Mouse (Mus musculus): Measurements from ENCODE around the gene P2rx4. TPM values are rescaled to one million over a fixed set of nuclear protein-coding genes. Genes with fewer than 3 reads are reported as not detected.

P2rx4 gene
- polyA plus RNA-seq, 1 experiment from 2014 or later, result 17.5 TPM

DNA sequence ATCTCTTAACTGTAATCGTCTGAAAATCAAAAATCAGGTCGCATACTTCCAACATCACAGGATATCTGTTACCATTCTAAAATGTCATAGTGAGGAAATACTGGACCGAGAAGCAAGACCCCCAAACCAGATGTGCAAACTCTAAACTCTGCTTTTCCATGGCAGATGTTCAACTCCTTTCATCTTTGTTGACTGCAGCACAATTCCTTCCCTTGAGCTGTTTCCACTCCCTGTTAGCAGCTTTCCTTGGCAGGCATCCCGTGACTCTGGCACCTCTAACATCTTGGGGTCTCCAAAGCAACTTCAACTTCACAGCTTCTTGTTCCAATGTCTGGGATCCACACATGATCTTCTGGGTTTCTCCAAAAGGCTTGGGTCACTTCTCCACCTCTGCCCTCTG lies 20.0 kb upstream of the P2rx4 start:
- H3K9me3 ChIP-seq (replicated peaks), result 0 out of 2 replicates have a peak, but pooled peaks cover 5% of the 10 kb centered on the region
- no peak overlapping the region for H3K27ac ChIP-seq (ENCODE audit: poor library complexity, severe bottlenecking)
- H3K36me3 ChIP-seq, result no peaks in the 10 kb centered on the region
- no peak overlapping the region for H3K9ac ChIP-seq
- H3K4me2 ChIP-seq, result no peak overlapping the region
- H3K4me3 ChIP-seq, result no peak overlapping the region
- no peaks in the 10 kb centered on the region for H3K4me1 ChIP-seq (replicated peaks)
- H3K27me3 ChIP-seq (replicated peaks), result no peaks in the 10 kb centered on the region
- no peak for ATAC-seq (ENCODE audit: insufficient number of reproducible peaks, low FRiP score)
- 73% methylated on average over 4 of the region's 4 CpGs for WGBS

- 87% methylated on average over 7 of the region's 7 CpGs for WGBS
- Histone ChIP-seq H3K4me2 (no peak overlapping the region), H3K9me3 (replicated peaks) (0 out of 2 replicates have a peak, but pooled peaks cover 5% of the 10 kb centered on the region), H3K9ac (no peak overlapping the region), H3K27me3 (replicated peaks) (no peaks in the 10 kb centered on the region), H3K4me1 (replicated peaks) (0 out of 2 replicates have a peak, but pooled peaks cover 3% of the 10 kb centered on the region), H3K27ac (ENCODE audit: poor library complexity, severe bottlenecking) (no peak overlapping the region), H3K4me3 (no peak overlapping the region), H3K36me3 (no peaks in the 10 kb centered on the region)
- no peak for ATAC-seq (ENCODE audit: insufficient number of reproducible peaks, low FRiP score)
Measured at GRCm38 (mm10) chr5:122689153-122689552, 18.2 kb upstream of the P2rx4 start.

- no peaks in the 10 kb centered on the region for H3K36me3 ChIP-seq
- no peak for ATAC-seq (ENCODE audit: insufficient number of reproducible peaks, low FRiP score)
- WGBS, result 56% methylated on average over 6 of the region's 6 CpGs
- no peak overlapping the region for H3K9ac ChIP-seq
- no peak overlapping the region for H3K4me3 ChIP-seq
- no peak overlapping the region for H3K4me2 ChIP-seq
- no peak overlapping the region for H3K27ac ChIP-seq (ENCODE audit: poor library complexity, severe bottlenecking)
- H3K27me3 ChIP-seq (replicated peaks), result no peaks in the 10 kb centered on the region
- H3K9me3 ChIP-seq (replicated peaks), result 0 out of 2 replicates have a peak, but pooled peaks cover 5% of the 10 kb centered on the region
- H3K4me1 ChIP-seq (replicated peaks), result 0 out of 2 replicates have a peak, but pooled peaks cover 3% of the 10 kb centered on the region
Measured at GRCm38 (mm10) chr5:122690486-122690885, 16.9 kb upstream of the P2rx4 start.

DNA sequence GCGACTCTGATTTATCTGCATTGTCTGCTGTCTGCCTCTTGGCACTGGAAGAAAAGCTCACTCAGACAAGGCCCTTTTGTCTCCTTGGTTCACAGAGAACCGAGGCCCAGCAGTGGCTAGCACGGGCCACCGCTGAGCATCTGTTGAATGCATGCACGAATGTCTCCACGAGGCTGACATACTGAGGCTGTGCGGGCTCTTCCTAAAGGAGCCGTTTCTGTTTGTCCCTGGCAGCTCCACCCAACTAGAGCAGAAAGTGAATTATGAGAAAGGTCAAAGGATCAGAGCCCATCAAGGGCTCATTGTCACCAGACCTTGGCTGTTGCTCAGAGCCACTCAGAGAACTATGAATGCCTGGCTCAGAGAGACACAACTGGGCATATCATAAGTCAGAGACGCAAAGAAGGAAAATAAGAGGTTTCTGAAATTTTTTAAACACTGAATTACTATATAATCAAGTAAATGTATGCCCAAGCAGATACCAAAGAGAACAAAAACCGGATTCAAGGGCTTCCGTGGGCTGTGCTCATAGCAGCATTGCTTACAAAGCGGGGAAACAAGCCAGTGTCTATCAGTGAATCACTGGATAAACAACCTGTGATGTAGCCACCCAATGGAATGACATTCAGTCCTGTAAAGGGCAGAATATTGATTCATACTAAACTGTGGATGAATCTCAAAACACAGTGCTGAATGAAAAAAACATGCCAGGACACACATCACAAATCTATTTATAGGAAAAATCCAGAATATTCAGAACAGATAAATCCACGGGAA lies 13.7 kb upstream of the P2rx4 start:
- H3K4me3 ChIP-seq, result no peak overlapping the region
- H3K36me3 ChIP-seq, result no peaks in the 10 kb centered on the region
- H3K27me3 ChIP-seq (replicated peaks), result no peaks in the 10 kb centered on the region
- no peak overlapping the region for H3K4me2 ChIP-seq
- WGBS, result 51% methylated on average over 13 of the region's 13 CpGs
- H3K9me3 ChIP-seq (replicated peaks), result 0 out of 2 replicates have a peak, but pooled peaks cover 5% of the 10 kb centered on the region
- ATAC-seq (ENCODE audit: insufficient number of reproducible peaks, low FRiP score), result no peak
- 0 out of 2 replicates have a peak, but pooled peaks cover 11% of the 10 kb centered on the region for H3K4me1 ChIP-seq (replicated peaks)
- H3K9ac ChIP-seq, result peak overlapping the region; percentile 25; the same call in 1 of the 2 replicates
- no peak overlapping the region for H3K27ac ChIP-seq (ENCODE audit: poor library complexity, severe bottlenecking)

- no peak for ATAC-seq (ENCODE audit: insufficient number of reproducible peaks, low FRiP score)
- Histone ChIP-seq H3K9ac (no peak overlapping the region), H3K27me3 (replicated peaks) (no peaks in the 10 kb centered on the region), H3K4me2 (no peak overlapping the region), H3K4me1 (replicated peaks) (0 out of 2 replicates have a peak, but pooled peaks cover 11% of the 10 kb centered on the region), H3K27ac (ENCODE audit: poor library complexity, severe bottlenecking) (no peak overlapping the region), H3K9me3 (replicated peaks) (0 out of 2 replicates have a peak, but pooled peaks cover 5% of the 10 kb centered on the region), H3K36me3 (no peaks in the 10 kb centered on the region), H3K4me3 (no peak overlapping the region)
- 84% methylated on average over 8 of the region's 8 CpGs for WGBS
Measured at GRCm38 (mm10) chr5:122695516-122695915, 11.8 kb upstream of the P2rx4 start.

DNA sequence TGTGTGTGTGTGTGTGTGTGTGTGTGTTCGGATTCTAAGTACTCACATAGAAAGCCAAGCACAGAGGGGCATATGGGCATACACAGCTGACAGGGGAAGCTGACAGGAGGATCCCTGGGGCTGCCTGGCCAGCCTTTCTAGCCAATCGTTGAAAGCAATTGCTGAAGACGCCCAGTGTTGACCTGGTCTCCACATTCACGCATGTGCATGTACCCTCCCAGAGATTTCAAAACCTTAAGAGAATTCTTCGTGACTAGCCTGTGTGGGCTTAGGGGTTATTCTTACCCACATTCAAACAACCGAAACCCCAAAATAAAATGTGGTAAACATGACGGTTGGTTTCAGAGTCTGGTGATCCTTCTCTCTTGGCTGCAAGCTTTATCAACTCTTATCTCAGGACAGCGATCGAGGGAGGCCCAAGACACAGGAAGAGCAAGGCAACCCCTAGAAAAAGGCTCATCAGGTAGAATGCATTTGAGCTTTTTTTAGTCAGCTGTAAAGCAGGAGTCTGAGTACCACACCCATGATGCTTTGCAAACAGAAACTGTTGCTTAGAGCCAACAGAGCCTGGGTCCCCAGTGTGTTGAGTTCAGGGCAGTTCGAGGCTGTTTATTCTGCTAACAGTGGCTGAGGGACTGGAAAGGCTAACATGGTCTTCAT lies 9.2 kb upstream of the P2rx4 start:
- WGBS, result 58% methylated on average over 10 of the region's 10 CpGs

GRCm38 (mm10) chr5:122698701-122699060 lies 8.7 kb upstream of the P2rx4 start:
- Histone ChIP-seq H3K4me1 (replicated peaks) (0 out of 2 replicates have a peak, but pooled peaks cover 8% of the 10 kb centered on the region), H3K4me2 (no peak overlapping the region), H3K9ac (no peak overlapping the region), H3K4me3 (no peak overlapping the region), H3K36me3 (no peaks in the 10 kb centered on the region), H3K9me3 (replicated peaks) (no peaks in the 10 kb centered on the region), H3K27me3 (replicated peaks) (no peaks in the 10 kb centered on the region), H3K27ac (ENCODE audit: poor library complexity, severe bottlenecking) (no peak overlapping the region)
- 74% methylated on average over 9 of the region's 9 CpGs for whole genome bisulfite sequencing
- no peak for ATAC-seq (ENCODE audit: insufficient number of reproducible peaks, low FRiP score)

More for the DNA sequence above, 9.2 kb upstream of the P2rx4 start:
- Histone ChIP-seq H3K27me3 (replicated peaks) (no peaks in the 10 kb centered on the region), H3K9me3 (replicated peaks) (no peaks in the 10 kb centered on the region), H3K4me1 (replicated peaks) (0 out of 2 replicates have a peak, but pooled peaks cover 11% of the 10 kb centered on the region), H3K36me3 (no peaks in the 10 kb centered on the region), H3K27ac (ENCODE audit: poor library complexity, severe bottlenecking) (no peak overlapping the region), H3K4me3 (no peak overlapping the region), H3K9ac (no peak overlapping the region), H3K4me2 (no peak overlapping the region)
- ATAC-seq (ENCODE audit: insufficient number of reproducible peaks, low FRiP score), result no peak

DNA sequence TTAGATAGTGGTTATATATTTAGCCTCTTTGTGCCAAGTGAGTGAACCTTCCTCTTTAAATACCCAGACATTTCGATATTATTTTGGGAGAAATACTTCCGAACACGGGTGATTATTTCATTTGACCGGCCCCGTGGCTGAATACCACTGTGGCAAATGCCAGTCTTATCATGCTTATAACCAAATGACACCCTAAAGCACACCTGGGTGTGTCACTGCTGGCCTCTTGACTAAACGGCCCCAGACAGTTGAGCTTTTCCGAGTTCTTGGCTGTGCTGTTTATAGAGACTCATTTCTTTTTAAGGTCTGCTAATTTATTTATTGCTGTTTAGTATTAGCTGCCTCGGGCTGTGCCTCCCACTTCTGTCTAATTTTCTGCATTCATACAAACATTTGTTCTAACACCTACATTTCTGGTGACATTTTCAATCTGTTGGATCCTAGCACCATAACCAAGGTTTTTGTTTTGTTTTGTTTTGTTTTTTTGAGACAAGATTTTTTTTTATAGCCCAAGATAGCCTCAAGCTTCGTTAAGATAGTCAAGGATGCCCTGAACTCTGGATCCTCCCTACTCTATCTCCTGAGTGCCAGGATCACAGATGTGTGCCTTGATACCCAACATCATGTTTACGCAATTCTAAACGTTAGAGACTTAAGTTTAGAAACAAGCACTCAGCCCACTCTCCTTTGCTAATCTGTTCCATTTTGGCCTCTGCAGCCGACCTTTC lies 7.1 kb upstream of the P2rx4 start:
- H3K27me3 ChIP-seq (replicated peaks), result no peaks in the 10 kb centered on the region
- WGBS, result 70% methylated on average over 12 of the region's 12 CpGs
- no peak overlapping the region for H3K27ac ChIP-seq (ENCODE audit: poor library complexity, severe bottlenecking)
- H3K4me1 ChIP-seq (replicated peaks), result 0 out of 2 replicates have a peak, but pooled peaks cover 8% of the 10 kb centered on the region
- H3K9me3 ChIP-seq (replicated peaks), result no peaks in the 10 kb centered on the region
- H3K4me2 ChIP-seq, result no peak overlapping the region
- H3K4me3 ChIP-seq, result no peak overlapping the region
- H3K36me3 ChIP-seq, result no peaks in the 10 kb centered on the region
- no peak overlapping the region for H3K9ac ChIP-seq
- no peak for ATAC-seq (ENCODE audit: insufficient number of reproducible peaks, low FRiP score)

DNA sequence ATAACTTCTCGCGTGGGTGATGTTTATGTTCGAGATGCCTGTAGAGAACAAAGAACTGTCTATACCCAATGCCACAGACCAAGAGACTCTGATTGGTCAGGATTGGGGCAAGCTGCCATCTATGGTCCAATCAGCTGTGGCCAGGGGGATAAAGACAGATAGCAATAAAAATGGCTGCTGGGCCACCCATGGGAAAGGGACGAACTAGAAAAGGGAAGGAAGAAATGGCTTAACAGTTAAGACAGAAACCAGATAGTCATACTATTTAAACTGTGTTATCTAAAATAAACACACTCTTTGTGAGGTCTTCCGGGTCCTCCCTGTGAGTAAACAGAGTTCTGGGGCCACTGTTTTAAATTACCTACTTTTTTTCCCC lies 6.5 kb upstream of the P2rx4 start:
- H3K36me3 ChIP-seq, result no peaks in the 10 kb centered on the region
- H3K9ac ChIP-seq, result no peak overlapping the region
- WGBS, result 35% methylated on average over 5 of the region's 5 CpGs
- no peak overlapping the region for H3K4me2 ChIP-seq
- no peaks in the 10 kb centered on the region for H3K27me3 ChIP-seq (replicated peaks)
- no peak overlapping the region for H3K4me3 ChIP-seq
- ATAC-seq (ENCODE audit: insufficient number of reproducible peaks, low FRiP score), result no peak
- no peak overlapping the region for H3K27ac ChIP-seq (ENCODE audit: poor library complexity, severe bottlenecking)
- 0 out of 2 replicates have a peak, but pooled peaks cover 8% of the 10 kb centered on the region for H3K4me1 ChIP-seq (replicated peaks)
- no peaks in the 10 kb centered on the region for H3K9me3 ChIP-seq (replicated peaks)

DNA sequence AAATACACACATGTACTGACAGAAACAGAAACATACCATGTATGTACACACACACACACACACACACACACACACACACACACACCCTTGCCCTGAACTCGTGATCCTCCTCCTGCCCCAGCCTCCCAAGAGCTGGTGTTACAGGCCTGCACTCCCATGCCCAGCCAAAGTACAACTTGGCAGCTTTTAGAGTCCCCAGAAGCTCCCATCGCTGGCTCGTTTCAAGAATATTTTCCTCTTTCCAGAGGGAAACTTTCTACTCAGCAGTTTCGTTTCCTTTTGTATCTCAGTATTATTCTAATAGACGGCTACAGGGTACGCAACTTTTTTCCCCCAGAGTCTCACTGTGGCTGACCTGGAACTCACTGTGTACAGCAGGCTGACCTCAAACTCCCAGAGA lies 5.2 kb upstream of the P2rx4 start:
- H3K27ac ChIP-seq (ENCODE audit: poor library complexity, severe bottlenecking), result no peak overlapping the region
- no peak for ATAC-seq (ENCODE audit: insufficient number of reproducible peaks, low FRiP score)
- 74% methylated on average over 6 of the region's 6 CpGs for WGBS

DNA sequence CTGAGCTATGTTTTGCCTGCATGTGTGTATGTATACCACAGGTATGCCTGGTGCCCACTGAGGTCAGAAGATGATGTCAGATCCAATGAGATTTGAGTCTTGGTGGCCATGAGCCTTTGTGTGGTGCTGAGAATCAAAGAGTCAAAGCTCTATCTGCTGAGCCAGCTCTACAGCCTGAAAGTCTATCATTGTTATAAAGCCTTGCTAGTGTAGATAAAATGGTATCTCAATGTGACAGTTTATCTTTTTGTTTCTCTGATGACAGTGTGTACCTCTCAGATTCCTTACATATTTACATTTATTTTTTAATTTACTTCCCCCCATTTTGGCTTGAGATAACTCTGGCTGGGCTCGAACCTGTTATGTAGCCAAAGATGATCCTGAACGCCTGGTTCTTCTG lies 3.8 kb upstream of the P2rx4 start:
- Histone ChIP-seq H3K27me3 (replicated peaks) (no peaks in the 10 kb centered on the region), H3K9me3 (replicated peaks) (no peaks in the 10 kb centered on the region), H3K4me1 (replicated peaks) (peaks cover 16% of the 10 kb centered on the region), H3K27ac (ENCODE audit: poor library complexity, severe bottlenecking) (no peak overlapping the region), H3K4me2 (no peak overlapping the region), H3K4me3 (no peak overlapping the region), H3K9ac (no peak overlapping the region), H3K36me3 (no peaks in the 10 kb centered on the region)
- WGBS, result 75% methylated on average over 2 of the region's 2 CpGs
- no peak for ATAC-seq (ENCODE audit: insufficient number of reproducible peaks, low FRiP score)

More for the DNA sequence above, 5.2 kb upstream of the P2rx4 start:
- peaks cover 14% of the 10 kb centered on the region for H3K4me1 ChIP-seq (replicated peaks)
- no peaks in the 10 kb centered on the region for H3K36me3 ChIP-seq
- H3K4me2 ChIP-seq, result no peak overlapping the region
- H3K4me3 ChIP-seq, result no peak overlapping the region
- H3K9me3 ChIP-seq (replicated peaks), result no peaks in the 10 kb centered on the region
- H3K9ac ChIP-seq, result no peak overlapping the region
- H3K27me3 ChIP-seq (replicated peaks), result no peaks in the 10 kb centered on the region
